Mouse (Mus musculus): ENCODE data around the gene Slc35b3. TPM values are rescaled to one million over a fixed set of nuclear protein-coding genes. Genes with fewer than 3 reads are reported as not detected.
A peak's percentile ranks its signal among the peaks of the same experiment; 100 is the strongest.

Gene Slc35b3
- 10 to 100 TPM; 19.1 to 20.4 TPM for total RNA-seq (2021)

- peak; percentile 88 for DNase-seq
- intact Hi-C loops (cut with DNase I): no loop called here
Measured at GRCm38 (mm10) chr13:38960063-38961050, at the start of gene Slc35b3. Gene Slc35b3 (minus strand): TSS chr13:38960875.

DNA sequence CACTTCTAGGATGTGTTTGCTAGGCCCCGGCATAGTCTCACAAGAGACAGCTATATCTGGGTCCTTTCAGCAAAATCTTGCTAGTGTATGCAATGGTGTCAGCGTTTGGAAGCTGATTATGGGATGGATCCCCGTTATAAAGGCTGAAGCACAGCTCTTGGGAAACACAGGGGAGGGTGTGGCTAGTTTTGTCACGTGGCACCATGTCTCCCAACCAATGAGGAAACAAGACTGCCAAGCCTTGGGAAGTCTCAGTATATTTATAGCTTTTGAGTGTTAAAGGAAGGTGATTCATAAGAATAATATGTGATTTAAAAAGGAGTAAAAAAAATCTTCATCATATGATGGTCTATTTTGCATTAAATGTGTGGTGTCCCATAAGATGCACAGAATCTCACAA, 49.6 kb upstream of the Slc35b3 start:
- intact Hi-C loops (cut with DNase I): loop anchor here (10.0 kb wide), 1 partner anchor 315 kb away; no protein-coding TSS in a partner anchor
- DNase-seq: no peak

GRCm38 (mm10) chr13:39003101-39003762, 42.6 kb upstream of the Slc35b3 start:
- intact Hi-C loops (cut with DNase I): no loop called here
- no peak for DNase-seq

DNA sequence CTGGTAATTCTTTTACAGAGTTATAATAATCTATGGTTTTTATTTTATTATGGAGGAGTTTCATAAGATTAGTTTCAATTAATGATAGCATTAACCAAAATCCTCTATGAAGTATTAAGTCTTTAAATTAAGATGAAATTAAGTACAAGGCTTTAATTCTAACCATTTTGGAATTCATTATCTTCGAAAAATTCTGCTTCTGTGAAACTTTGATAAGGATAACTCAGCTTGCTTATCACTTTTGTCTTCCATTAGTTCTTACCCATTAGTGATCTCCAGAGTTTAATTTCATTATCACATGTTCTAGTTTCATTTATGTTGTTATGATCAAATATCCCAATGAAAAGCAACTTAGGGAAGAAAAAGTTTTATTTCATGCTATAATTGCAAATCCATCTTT, 41.7 kb upstream of the Slc35b3 start:
- no peak for DNase-seq
- intact Hi-C loops (cut with DNase I): no loop called here

GRCm38 (mm10) chr13:39001434-39001833, 40.8 kb upstream of the Slc35b3 start:
- no peak for DNase-seq
- intact Hi-C loops (cut with DNase I): no loop called here

- intact Hi-C loops (cut with DNase I): loop anchor here (10.0 kb wide), 2 partner anchors 446 to 1746 kb away; no protein-coding TSS in a partner anchor
- DNase-seq: no peak
Measured at GRCm38 (mm10) chr13:38998958-38999357, 38.3 kb upstream of the Slc35b3 start.

- intact Hi-C loops (cut with DNase I): loop anchor here (10.0 kb wide), 2 partner anchors 452 to 1752 kb away; no protein-coding TSS in a partner anchor
- DNase-seq: peak; percentile 57
Measured at GRCm38 (mm10) chr13:38992529-38992928, 31.9 kb upstream of the Slc35b3 start.

DNA sequence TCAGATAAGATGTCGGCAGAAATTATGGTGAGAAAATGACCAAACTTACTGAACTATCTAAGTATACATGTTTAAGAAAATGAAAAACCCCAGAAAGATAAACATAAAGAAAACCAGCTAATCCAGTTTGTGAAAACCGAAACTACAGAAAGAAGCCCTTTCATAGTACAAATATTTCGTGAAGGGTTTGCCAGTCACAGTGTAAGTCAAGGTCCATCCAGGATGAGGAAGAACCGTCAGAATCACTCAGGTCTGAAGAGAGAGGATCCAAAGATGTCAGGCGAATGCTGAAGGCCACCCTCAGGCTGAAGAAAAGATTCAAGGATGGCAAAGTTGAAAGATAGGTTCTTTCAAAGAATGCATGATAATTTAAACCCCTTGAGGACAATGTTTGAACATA, 23.1 kb upstream of the Slc35b3 start:
- no peak for DNase-seq
- intact Hi-C loops (cut with DNase I): no loop called here

- DNase-seq: no peak
- intact Hi-C loops (cut with DNase I): no loop called here
Measured at GRCm38 (mm10) chr13:38980900-38981299, 20.2 kb upstream of the Slc35b3 start.

DNA sequence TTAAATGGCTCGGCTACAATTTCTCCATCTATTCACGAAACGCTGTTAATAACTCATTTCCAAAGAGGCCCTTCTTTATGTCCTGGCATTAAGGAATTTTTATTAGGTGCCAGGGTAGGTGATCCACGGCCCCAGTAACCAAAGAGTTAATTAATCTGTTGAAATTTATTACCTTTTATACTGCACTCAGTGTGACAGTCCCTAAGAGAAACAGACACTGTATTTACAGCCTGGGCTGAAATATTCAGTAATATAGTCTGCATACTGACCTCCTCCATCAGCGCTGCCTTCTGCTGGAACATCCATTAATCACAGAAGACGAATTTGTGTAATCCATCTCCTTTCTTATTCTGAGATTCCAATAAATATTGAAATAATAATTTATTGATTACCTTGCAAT, 16.3 kb upstream of the Slc35b3 start:
- intact Hi-C loops (cut with DNase I): no loop called here
- no peak for DNase-seq

GRCm38 (mm10) chr13:38975853-38976252, 15.2 kb upstream of the Slc35b3 start:
- intact Hi-C loops (cut with DNase I): no loop called here
- no peak for DNase-seq

- DNase-seq: no peak
- intact Hi-C loops (cut with DNase I): no loop called here
Measured at GRCm38 (mm10) chr13:38972602-38973001, 11.9 kb upstream of the Slc35b3 start.

- intact Hi-C loops (cut with DNase I): no loop called here
- DNase-seq: no peak
Measured at GRCm38 (mm10) chr13:38971047-38971446, 10.4 kb upstream of the Slc35b3 start.

- intact Hi-C loops (cut with DNase I): no loop called here
- DNase-seq: no peak
Measured at GRCm38 (mm10) chr13:38967518-38967917, 6.8 kb upstream of the Slc35b3 start.

- intact Hi-C loops (cut with DNase I): no loop called here
- DNase-seq: no peak
Measured at GRCm38 (mm10) chr13:38966922-38967448, 6.3 kb upstream of the Slc35b3 start.

DNA sequence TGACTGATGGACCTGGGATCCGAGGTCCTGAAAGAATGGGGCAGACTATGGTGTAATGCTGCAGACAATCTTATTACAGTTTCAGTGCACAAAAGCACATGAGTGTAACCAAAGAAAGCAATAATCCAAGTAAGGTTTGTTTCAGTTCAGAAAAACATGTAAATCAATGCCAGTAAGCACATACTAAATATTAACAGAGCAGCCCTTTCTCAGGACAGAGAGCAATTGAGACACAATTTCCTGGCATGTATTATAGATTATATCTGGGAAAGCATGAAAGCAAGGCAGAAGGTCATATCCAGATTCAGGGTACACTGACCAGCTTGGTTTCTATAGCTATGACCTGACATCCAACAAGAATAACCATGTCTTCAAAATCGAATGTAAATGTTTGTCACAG, 2.1 kb upstream of the Slc35b3 start:
- intact Hi-C loops (cut with DNase I): no loop called here

DNA sequence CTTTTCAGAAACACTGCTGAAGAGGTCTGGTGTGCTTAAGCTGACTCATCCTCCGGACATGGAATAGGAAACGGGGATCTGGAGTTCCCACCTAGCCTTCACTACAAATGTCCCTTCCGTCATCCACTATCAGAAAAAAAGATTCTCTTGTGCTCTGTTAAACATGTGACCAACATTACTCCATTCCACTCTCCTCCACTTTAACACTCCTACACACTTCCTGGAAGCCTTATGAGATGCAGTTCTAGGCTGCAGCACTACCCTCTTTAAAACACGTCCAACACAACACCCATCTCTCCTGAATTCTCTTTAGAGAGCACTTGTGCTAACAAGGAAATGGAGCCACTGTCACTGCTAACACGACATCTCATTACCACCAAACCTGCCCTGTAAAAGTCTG, 2.6 kb downstream of the Slc35b3 start:
- DNase-seq: no peak
- intact Hi-C loops (cut with DNase I): no loop called here

More for the DNA sequence above, 2.1 kb upstream of the Slc35b3 start:
- DNase-seq: no peak

- no peak for DNase-seq
- intact Hi-C loops (cut with DNase I): no loop called here
Measured at GRCm38 (mm10) chr13:38946296-38947012, 14.2 kb downstream of the Slc35b3 start.

- no peak for DNase-seq
- intact Hi-C loops (cut with DNase I): no loop called here
Measured at GRCm38 (mm10) chr13:38945767-38946166, 14.9 kb downstream of the Slc35b3 start.

- intact Hi-C loops (cut with DNase I): no loop called here
Measured at GRCm38 (mm10) chr13:38944951-38945350, 15.7 kb downstream of the Slc35b3 start.

GRCm38 (mm10) chr13:38941786-38942185, 18.9 kb downstream of the Slc35b3 start:
- intact Hi-C loops (cut with DNase I): no loop called here
- no peak for DNase-seq

More at GRCm38 (mm10) chr13:38944951-38945350, 15.7 kb downstream of the Slc35b3 start:
- no peak for DNase-seq

All from left cerebral cortex, postnatal 4 days (tissue).